Mouse (Mus musculus) small intestine, adult 2 months (tissue): ENCODE data around the gene Mpped1.
A peak's percentile ranks its signal among the peaks of the same experiment; 100 is the strongest.

Experiments
- CTCF ChIP-seq: fragments of 200-500 bp; IDR thresholded peaks from 2 replicates; pipeline ENCODE4 v1.5.1; 2012; ENCODE audit warnings: low read depth, mild to moderate bottlenecking, control low read depth, inconsistent platforms, low read length, moderate library complexity, mixed read lengths; ENCODE audit not compliant: insufficient replicate concordance, insufficient read length; ENCODE audit errors: extremely low read depth
- POLR2A ChIP-seq: fragments of 200-500 bp; IDR thresholded peaks from 2 replicates; pipeline ENCODE4 v1.6.1; 2012; ENCODE audit warnings: low read depth, mild to moderate bottlenecking, control low read depth, inconsistent platforms, low read length, moderate library complexity

GRCm38 (mm10) chr15:83756742-83757141, 22.5 kb upstream of the Mpped1 start:
- TF ChIP-seq CTCF (peak; percentile 65; the same call in 1 of the 2 replicates), POLR2A (no peak)
